In the genomic region with DNA sequence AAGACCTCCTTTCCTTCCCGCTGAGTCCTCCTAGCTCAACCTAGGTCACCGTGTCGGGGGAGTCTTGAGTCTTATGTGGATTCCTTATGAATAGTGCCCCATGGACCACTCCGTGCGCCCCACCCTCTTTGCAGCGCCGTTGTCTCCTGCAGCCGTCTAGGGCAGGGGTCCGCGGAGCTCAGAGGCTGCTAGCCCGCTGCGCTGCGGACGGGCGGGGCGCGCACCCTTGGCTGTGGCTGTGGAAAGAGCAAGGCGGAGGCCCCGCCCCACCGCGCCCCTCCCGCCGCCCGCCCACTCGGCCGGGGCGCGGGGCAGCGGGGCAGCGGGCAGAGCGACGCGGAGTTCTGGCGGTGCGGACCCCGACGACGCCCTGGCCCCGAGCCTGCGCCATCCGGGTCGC, we compare ENCODE assay signal across 9 mouse cellular contexts. TPM values are rescaled to one million over a fixed set of nuclear protein-coding genes. Genes with fewer than 3 reads are reported as not detected.
A peak's percentile ranks its signal among the peaks of the same experiment; 100 is the strongest.
DNase-seq lines count a peak whose midpoint lies in the region; ATAC-seq and TF ChIP-seq lines count a peak whose summit lies in the region.
"Had no signal": no experiment of that assay in that cellular context is flagged by ENCODE, and none has a peak within 500 bp of the region (broad histone marks: within the 10 kb centered on the region; RNA-seq: fewer than 3 reads in every experiment).

TSS of gene Col8a2 (plus strand) at position 302 of the 400 bp plus-strand sequence.

- peaks cover 2% of the 10 kb centered on the region; the same call in 1 of the 2 replicates for H3K4me1 ChIP-seq in kidney, embryonic 14.5 days (ENCODE audit: control insufficient read depth, insufficient read depth, low read length)
- H3K4me1 ChIP-seq in forebrain, postnatal 0 days (ENCODE audit: insufficient read depth) = no peaks in the 10 kb centered on the region
- H3K4me1 ChIP-seq in limb, embryonic 12.5 days (replicated peaks) = peaks cover 33% of the 10 kb centered on the region
- peaks cover 3% of the 10 kb centered on the region; the same call in 1 of the 2 replicates for H3K4me1 ChIP-seq in midbrain, embryonic 16.5 days (ENCODE audit: control insufficient read depth, insufficient read depth, low read length)

- intact Hi-C loops in left cerebral cortex, adult 2 months (cut with DNase I) = no loop called here

- 4% methylated on average over 22 of the region's 42 CpGs for WGBS in kidney, embryonic 14.5 days
- 3% methylated on average over 39 of the region's 42 CpGs for WGBS in forebrain, postnatal 0 days
- 2% methylated on average over 33 of the region's 42 CpGs for WGBS in limb, embryonic 12.5 days
- 3% methylated on average over 20 of the region's 42 CpGs for WGBS in midbrain, embryonic 16.5 days

- peak within 1 kb of the TSS; percentile 44 for H3K4me3 ChIP-seq in kidney, embryonic 14.5 days (ENCODE audit: low read length)
- peak within 1 kb of the TSS; percentile 20 for H3K4me3 ChIP-seq in forebrain, postnatal 0 days (ENCODE audit: low read depth, low read length)
- H3K4me3 ChIP-seq in limb, embryonic 12.5 days (replicated peaks) = peak within 1 kb of the TSS; percentile 51
- H3K4me3 ChIP-seq in midbrain, embryonic 16.5 days (ENCODE audit: low read depth, low read length) = peak within 1 kb of the TSS; percentile 22; the same call in 1 of the 2 replicates
- H3K4me3 ChIP-seq in left cerebral cortex, adult 2 months = no peak within 1 kb of the TSS

- peaks cover 42% of the 10 kb centered on the region for H3K27me3 ChIP-seq in kidney, embryonic 14.5 days (ENCODE audit: control insufficient read depth, insufficient read depth, low read length)
- peaks cover 33% of the 10 kb centered on the region for H3K27me3 ChIP-seq in forebrain, postnatal 0 days (ENCODE audit: insufficient read depth, low read length)
- peaks cover 67% of the 10 kb centered on the region for H3K27me3 ChIP-seq in limb, embryonic 12.5 days
- peaks cover 38% of the 10 kb centered on the region for H3K27me3 ChIP-seq in midbrain, embryonic 16.5 days (ENCODE audit: control insufficient read depth, insufficient read depth, low read depth, low read length)

- H3K27ac ChIP-seq in kidney, embryonic 14.5 days (ENCODE audit: low read depth, low read length) = peak within 1 kb of the TSS; percentile 43; the same call in 1 of the 2 replicates
- no peak within 1 kb of the TSS for H3K27ac ChIP-seq in forebrain, postnatal 0 days (ENCODE audit: low read depth, low read length)
- peak within 1 kb of the TSS; percentile 23; the same call in 1 of the 2 replicates for H3K27ac ChIP-seq in limb, embryonic 12.5 days
- H3K27ac ChIP-seq in midbrain, embryonic 16.5 days (ENCODE audit: low read length) = no peak within 1 kb of the TSS
- H3K27ac ChIP-seq in left cerebral cortex, adult 2 months = no peak within 1 kb of the TSS

- no peak for DNase-seq in kidney, adult 11 months
- DNase-seq in forebrain, postnatal 0 days = no peak
- DNase-seq in left cerebral cortex, adult 2 months (ENCODE audit: extremely low spot score in 1 of 2, low spot score in 2 of 2) = no peak
- no peak for DNase-seq in right cerebral cortex, postnatal 36 days (ENCODE audit: low spot score in 2 of 2)

- ATAC-seq in kidney, embryonic 14.5 days (ENCODE audit: low FRiP score, low TSS enrichment) = peak; percentile 78
- no peak for ATAC-seq in forebrain, postnatal 0 days
- peak; percentile 47; the same call in 1 of the 2 replicates for ATAC-seq in limb, embryonic 12.5 days (ENCODE audit: insufficient number of reproducible peaks, insufficient read depth, low FRiP score, low TSS enrichment, low read depth)
- no peak for ATAC-seq in midbrain, embryonic 16.5 days
- no peak for ATAC-seq in megakaryocyte-erythroid progenitor cell, adult 5-6 weeks (replicated peaks; ENCODE audit: low FRiP score, low TSS enrichment, poor library complexity, severe bottlenecking)

- H3K36me3 ChIP-seq in kidney, embryonic 14.5 days (ENCODE audit: control insufficient read depth, insufficient read depth, low read length) = no peaks in the 10 kb centered on the region
- H3K36me3 ChIP-seq in forebrain, postnatal 0 days (ENCODE audit: insufficient read depth) = no peaks in the 10 kb centered on the region
- no peaks in the 10 kb centered on the region for H3K36me3 ChIP-seq in limb, embryonic 12.5 days
- no peaks in the 10 kb centered on the region for H3K36me3 ChIP-seq in midbrain, embryonic 16.5 days (ENCODE audit: control insufficient read depth, insufficient read depth, low read length)

- peak within 1 kb of the TSS; percentile 54 for H3K9ac ChIP-seq in kidney, embryonic 14.5 days (ENCODE audit: low read depth, low read length)
- no peak within 1 kb of the TSS for H3K9ac ChIP-seq in forebrain, postnatal 0 days
- peak within 1 kb of the TSS; percentile 66 for H3K9ac ChIP-seq in limb, embryonic 12.5 days (replicated peaks)
- H3K9ac ChIP-seq in midbrain, embryonic 16.5 days (ENCODE audit: low read depth, low read length) = peak within 1 kb of the TSS; percentile 32; the same call in 1 of the 2 replicates

- H3K4me2 ChIP-seq in kidney, embryonic 14.5 days (replicated peaks; ENCODE audit: low read depth, low read length) = peak within 1 kb of the TSS; percentile 69
- peak within 1 kb of the TSS; percentile 42 for H3K4me2 ChIP-seq in forebrain, postnatal 0 days (ENCODE audit: low read depth)
- H3K4me2 ChIP-seq in limb, embryonic 12.5 days = peak within 1 kb of the TSS; percentile 69
- peak within 1 kb of the TSS; percentile 42 for H3K4me2 ChIP-seq in midbrain, embryonic 16.5 days (ENCODE audit: low read length)

- no peak for TF ChIP-seq CTCF in forebrain, postnatal 0 days (IDR thresholded peaks at IDR 0.05; ENCODE audit: low read depth)
- no peak for TF ChIP-seq CTCF in left cerebral cortex, adult 2 months (IDR thresholded peaks at IDR 0.05)

- H3K9me3 ChIP-seq in kidney, embryonic 14.5 days (ENCODE audit: control insufficient read depth, low read length) = no peaks in the 10 kb centered on the region
- H3K9me3 ChIP-seq in forebrain, postnatal 0 days (ENCODE audit: low read length) = no peaks in the 10 kb centered on the region
- peaks cover 6% of the 10 kb centered on the region for H3K9me3 ChIP-seq in limb, embryonic 12.5 days
- no peaks in the 10 kb centered on the region for H3K9me3 ChIP-seq in midbrain, embryonic 16.5 days (replicated peaks; ENCODE audit: control insufficient read depth, low read length, poor library complexity, severe bottlenecking)

RNA-seq across cellular contexts. Expression of gene Col8a2, which starts in this region (rescaled TPM):
- polyA plus RNA-seq in kidney, embryonic 14.5 days (2014; fragmentation: Nextera tagmentation; extraction: Ambion mirVana) = 5.5 and 6.8 TPM in 2 replicates
- total RNA-seq in forebrain, postnatal 0 days (2014; rRNA removed) = 6.5 and 11.6 TPM in 2 replicates
- 2.5 and 3.0 TPM in 2 replicates for polyA plus RNA-seq in forebrain, postnatal 0 days (2015; fragmentation: Nextera tagmentation; extraction: Ambion mirVana)
- polyA plus RNA-seq in limb, embryonic 12.5 days (2016; fragmentation: Nextera tagmentation; extraction: Ambion mirVana) = 13.3 and 16.7 TPM in 2 replicates
- polyA plus RNA-seq in midbrain, embryonic 16.5 days (2015; fragmentation: Nextera tagmentation; extraction: Ambion mirVana) = 2.2 and 2.5 TPM in 2 replicates
- 1 to 10 TPM; 1.9 to 3.0 TPM for total RNA-seq in left cerebral cortex, adult 2 months (2021)
- total RNA-seq in megakaryocyte-erythroid progenitor cell, adult 5-6 weeks (2014; fragmentation: Nextera tagmentation) = not detected in 2 replicates
- not detected in 2 replicates for total RNA-seq in megakaryocyte-erythroid progenitor cell, adult 5-6 weeks (2017)
- total RNA-seq: hematopoietic stem cell, adult 5-6 weeks had no signal

Comparison
In these comparisons a context has a peak if more than half of its experiments do, and no peak if none do; other contexts are left out.
1. ATAC-seq: peak in kidney, embryonic 14.5 days (single experiment) and limb, embryonic 12.5 days (single experiment); none in forebrain, postnatal 0 days (single experiment), midbrain, embryonic 16.5 days (single experiment) and megakaryocyte-erythroid progenitor cell, adult 5-6 weeks (single experiment).
2. H3K27ac ChIP-seq: peak in kidney, embryonic 14.5 days (single experiment) and limb, embryonic 12.5 days (single experiment); none in forebrain, postnatal 0 days (single experiment), midbrain, embryonic 16.5 days (single experiment) and left cerebral cortex, adult 2 months (single experiment).
3. Peak in every context shown above with its lines, with median percentiles within 50 percentile points of each other: H3K4me2 ChIP-seq.